Mouse (Mus musculus) hindbrain, embryonic 13.5 days (tissue): ENCODE data around the gene Slc17a2. TPM values are rescaled to one million over a fixed set of nuclear protein-coding genes. Genes with fewer than 3 reads are reported as not detected.
"Not testable (repeated sequence)": the region's sequence is repeated elsewhere in the genome, so short reads cannot be mapped to it uniquely, and the experiment has no call there.

Experiments used
- ATAC-seq: fragments of 200-750 bp; cut with Nextera tagmentation; 2 replicates; pipeline ENCODE4 v1.8.0; 2017; ENCODE audit warnings: moderate TSS enrichment; ENCODE audit not compliant: low FRiP score
- H3K27ac ChIP-seq: fragments of 300-500 bp; sonication (generic); 2 replicates; pipeline ENCODE4 v1.5.1; 2015; ENCODE audit warnings: inconsistent platforms, mild to moderate bottlenecking, moderate library complexity
- H3K27me3 ChIP-seq: fragments of 300-500 bp; sonication (generic); 2 replicates; pipeline ENCODE4 v1.6.1; 2015; ENCODE audit warnings: mild to moderate bottlenecking, inconsistent platforms
- H3K36me3 ChIP-seq: fragments of 300-500 bp; sonication (generic); 2 replicates; pipeline ENCODE4 v1.6.1; 2015; ENCODE audit warnings: mild to moderate bottlenecking, inconsistent platforms
- H3K4me1 ChIP-seq: fragments of 300-500 bp; sonication (generic); replicated peaks from 2 replicates; pipeline ENCODE4 v1.6.1; 2015; ENCODE audit warnings: inconsistent platforms
- H3K4me2 ChIP-seq: fragments of 300-500 bp; sonication (generic); 2 replicates; pipeline ENCODE4 v1.6.1; 2015; ENCODE audit warnings: inconsistent platforms, mild to moderate bottlenecking, moderate library complexity
- H3K4me3 ChIP-seq: fragments of 300-500 bp; sonication (generic); 2 replicates; pipeline ENCODE4 v1.5.1; 2015; ENCODE audit warnings: mild to moderate bottlenecking, inconsistent platforms
- H3K9ac ChIP-seq: fragments of 300-500 bp; sonication (generic); 2 replicates; pipeline ENCODE4 v1.6.1; 2015; ENCODE audit warnings: mild to moderate bottlenecking, inconsistent platforms
- H3K9me3 ChIP-seq: fragments of 300-500 bp; sonication (generic); 2 replicates; pipeline ENCODE4 v1.6.1; 2016; ENCODE audit warnings: inconsistent platforms
- WGBS: fragments of 180-500 bp; shearing (Covaris S2); methylation state at CpG from one replicate; pipeline ENCODE4 v1.1.7; 2015; 5-methylcytosine and 5-hydroxymethylcytosine counted together
- polyA plus RNA-seq: library from polyadenylated mRNA; unstranded; fragments of >200 nt; fragmentation: Nextera tagmentation; extraction: Ambion mirVana; gene quantifications from 2 replicates; pipeline ENCODE4 v1.2.1, GENCODE M21; 2015

Slc17a2 gene
- polyA plus RNA-seq, 1 experiment from 2014 or later: not detected

- Histone ChIP-seq H3K4me3 (peak overlapping the region; percentile 53), H3K36me3 (no peaks in the 10 kb centered on the region), H3K4me1 (peaks cover 28% of the 10 kb centered on the region), H3K4me2 (peak overlapping the region; percentile 94), H3K27ac (peak overlapping the region; percentile 89; the same call in 1 of the 2 replicates), H3K9ac (peak overlapping the region; percentile 79), H3K9me3 (no peaks in the 10 kb centered on the region), H3K27me3 (no peaks in the 10 kb centered on the region)
- ATAC-seq: no peak
- 36% methylated on average over 12 of the region's 12 CpGs for WGBS
Measured at GRCm38 (mm10) chr13:23764324-23765171, 42.2 kb upstream of the Slc17a2 start.

GRCm38 (mm10) chr13:23765172-23765513 is 41.6 kb upstream of the Slc17a2 start:
- Histone ChIP-seq H3K4me3 (no peak overlapping the region), H3K27ac (no peak overlapping the region), H3K36me3 (no peaks in the 10 kb centered on the region), H3K4me1 (peaks cover 25% of the 10 kb centered on the region), H3K4me2 (no peak overlapping the region), H3K27me3 (no peaks in the 10 kb centered on the region), H3K9ac (no peak overlapping the region), H3K9me3 (no peaks in the 10 kb centered on the region)
- WGBS: 65% methylated on average over 1 of the region's 1 CpGs
- ATAC-seq: no peak

- no peak overlapping the region for H3K9ac ChIP-seq
- ATAC-seq: no peak
Measured at GRCm38 (mm10) chr13:23766772-23767171, 40.0 kb upstream of the Slc17a2 start.

GRCm38 (mm10) chr13:23768834-23769397 is 37.9 kb upstream of the Slc17a2 start:
- no peak overlapping the region for H3K4me2 ChIP-seq
- ATAC-seq: no peak
- no peak overlapping the region for H3K27ac ChIP-seq
- H3K36me3 ChIP-seq: no peaks in the 10 kb centered on the region
- H3K9ac ChIP-seq: no peak overlapping the region
- no peak overlapping the region for H3K4me3 ChIP-seq
- H3K9me3 ChIP-seq: no peaks in the 10 kb centered on the region
- WGBS: 57% methylated on average over 5 of the region's 5 CpGs
- H3K27me3 ChIP-seq: no peaks in the 10 kb centered on the region
- peaks cover 10% of the 10 kb centered on the region for H3K4me1 ChIP-seq

More at GRCm38 (mm10) chr13:23766772-23767171, 40.0 kb upstream of the Slc17a2 start:
- Histone ChIP-seq H3K27me3 (no peaks in the 10 kb centered on the region), H3K4me3 (no peak overlapping the region), H3K27ac (no peak overlapping the region), H3K9me3 (no peaks in the 10 kb centered on the region), H3K4me1 (peaks cover 15% of the 10 kb centered on the region), H3K36me3 (no peaks in the 10 kb centered on the region), H3K4me2 (no peak overlapping the region)

GRCm38 (mm10) chr13:23769613-23770012 is 37.2 kb upstream of the Slc17a2 start, which contains the start of gene Trim38:
Trim38 (plus strand) TSS chr13:23769913.
- not testable (repeated sequence) for H3K4me1 ChIP-seq, H3K4me3 ChIP-seq, H3K9me3 ChIP-seq, ATAC-seq, H3K27ac ChIP-seq, H3K9ac ChIP-seq, H3K36me3 ChIP-seq, H3K27me3 ChIP-seq, H3K4me2 ChIP-seq
- WGBS: 93% methylated on average over 2 of the region's 2 CpGs

- Histone ChIP-seq H3K27ac (no peak overlapping the region), H3K9me3 (no peaks in the 10 kb centered on the region), H3K4me1 (peaks cover 3% of the 10 kb centered on the region; the same call in 1 of the 2 replicates), H3K4me2 (peak overlapping the region; percentile 43), H3K27me3 (no peaks in the 10 kb centered on the region), H3K36me3 (no peaks in the 10 kb centered on the region), H3K4me3 (peak overlapping the region; percentile 8; the same call in 1 of the 2 replicates), H3K9ac (no peak overlapping the region)
- 26% methylated on average over 21 of the region's 21 CpGs for WGBS
- ATAC-seq: peak; percentile 87; the same call in 1 of the 2 replicates
Measured at GRCm38 (mm10) chr13:23772561-23773313, 34.1 kb upstream of the Slc17a2 start.

- Histone ChIP-seq H3K9me3 (no peaks in the 10 kb centered on the region), H3K4me1 (no peaks in the 10 kb centered on the region), H3K9ac (no peak overlapping the region), H3K36me3 (no peaks in the 10 kb centered on the region), H3K27ac (no peak overlapping the region), H3K4me3 (no peak overlapping the region), H3K4me2 (no peak overlapping the region), H3K27me3 (no peaks in the 10 kb centered on the region)
- 98% methylated on average over 7 of the region's 7 CpGs for WGBS
- no peak for ATAC-seq
Measured at GRCm38 (mm10) chr13:23778339-23778738, 28.5 kb upstream of the Slc17a2 start.

GRCm38 (mm10) chr13:23779025-23779424 is 27.8 kb upstream of the Slc17a2 start:
- H3K27ac ChIP-seq: no peak overlapping the region
- H3K4me3 ChIP-seq: no peak overlapping the region
- H3K9ac ChIP-seq: no peak overlapping the region
- H3K4me2 ChIP-seq: no peak overlapping the region
- no peaks in the 10 kb centered on the region for H3K27me3 ChIP-seq
- WGBS: 90% methylated on average over 4 of the region's 4 CpGs
- no peaks in the 10 kb centered on the region for H3K4me1 ChIP-seq
- no peaks in the 10 kb centered on the region for H3K36me3 ChIP-seq
- ATAC-seq: no peak
- H3K9me3 ChIP-seq: no peaks in the 10 kb centered on the region

GRCm38 (mm10) chr13:23792520-23792919 is 14.3 kb upstream of the Slc17a2 start:
- no peak for ATAC-seq

GRCm38 (mm10) chr13:23799405-23799804 is 7.4 kb upstream of the Slc17a2 start:
- WGBS: 88% methylated on average over 5 of the region's 5 CpGs
- Histone ChIP-seq H3K27me3 (no peaks in the 10 kb centered on the region), H3K36me3 (no peaks in the 10 kb centered on the region), H3K4me2 (no peak overlapping the region), H3K9ac (no peak overlapping the region), H3K4me1 (no peaks in the 10 kb centered on the region), H3K9me3 (no peaks in the 10 kb centered on the region), H3K4me3 (no peak overlapping the region), H3K27ac (no peak overlapping the region)
- no peak for ATAC-seq

More at GRCm38 (mm10) chr13:23792520-23792919, 14.3 kb upstream of the Slc17a2 start:
- Histone ChIP-seq H3K4me3 (no peak overlapping the region), H3K27ac (no peak overlapping the region), H3K4me1 (no peaks in the 10 kb centered on the region), H3K9ac (no peak overlapping the region), H3K9me3 (no peaks in the 10 kb centered on the region), H3K36me3 (no peaks in the 10 kb centered on the region), H3K4me2 (no peak overlapping the region), H3K27me3 (no peaks in the 10 kb centered on the region)
- 54% methylated on average over 2 of the region's 2 CpGs for WGBS

- Histone ChIP-seq H3K4me3 (no peak overlapping the region), H3K9ac (no peak overlapping the region), H3K4me1 (no peaks in the 10 kb centered on the region), H3K27me3 (no peaks in the 10 kb centered on the region), H3K36me3 (no peaks in the 10 kb centered on the region), H3K4me2 (no peak overlapping the region), H3K9me3 (no peaks in the 10 kb centered on the region), H3K27ac (no peak overlapping the region)
- ATAC-seq: no peak
- 89% methylated on average over 2 of the region's 2 CpGs for WGBS
Measured at GRCm38 (mm10) chr13:23804532-23804931, 2.3 kb upstream of the Slc17a2 start.

- Histone ChIP-seq H3K4me2 (no peak overlapping the region), H3K27me3 (no peaks in the 10 kb centered on the region), H3K27ac (no peak overlapping the region), H3K4me3 (no peak overlapping the region), H3K9me3 (no peaks in the 10 kb centered on the region), H3K9ac (no peak overlapping the region), H3K4me1 (no peaks in the 10 kb centered on the region), H3K36me3 (no peaks in the 10 kb centered on the region)
- no peak for ATAC-seq
- 77% methylated on average over 2 of the region's 2 CpGs for WGBS
Measured at GRCm38 (mm10) chr13:23816148-23816547, 9.4 kb downstream of the Slc17a2 start.
